Mouse (Mus musculus) hematopoietic stem cell, adult 5-6 weeks (primary cell): ENCODE measurements at regions not wholly inside any gene's neighbourhood (a gene's known extent, or its start where the extent isn't known, plus 50 kb on each side); places are given as distances from the start of the nearest gene placed in this dataset.

ENCODE experiments used
- ATAC-seq, 2 experiments: fragments of 125-278 bp in 1 of 2; replicated peaks in 1 of 2; 2 replicates each; pipeline ENCODE4 v1.8.0; 2016 to 2017; ENCODE audit warnings: inconsistent platforms in 2 of 2, mild to moderate bottlenecking in 2 of 2, moderate number of reproducible peaks in 2 of 2, low read depth in 1 of 2, moderate TSS enrichment in 1 of 2; ENCODE audit not compliant: low FRiP score in 2 of 2, poor library complexity in 2 of 2, severe bottlenecking in 2 of 2, insufficient read depth in 1 of 2, low TSS enrichment in 1 of 2

DNA sequence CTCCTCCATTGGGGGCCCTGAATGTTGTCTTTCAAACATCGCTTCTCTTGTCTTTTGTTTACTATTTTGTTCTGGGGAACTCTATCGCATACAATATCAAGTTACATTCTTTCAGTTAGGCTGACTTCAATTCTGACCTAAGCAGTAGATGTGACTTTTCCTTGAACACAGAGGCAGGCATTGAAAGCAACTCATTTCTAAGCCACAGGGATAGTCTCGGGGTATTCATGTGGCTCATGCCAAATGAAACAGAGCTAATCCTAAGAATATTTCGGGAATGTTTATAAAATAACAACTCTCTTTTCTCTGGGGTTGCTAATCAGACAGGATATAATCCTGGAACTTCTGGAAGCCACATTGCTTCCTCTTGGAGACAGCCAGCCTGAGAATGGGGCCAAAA, 2821.0 kb downstream of the 9330182O14Rik start:
- ATAC-seq, result no peak

DNA sequence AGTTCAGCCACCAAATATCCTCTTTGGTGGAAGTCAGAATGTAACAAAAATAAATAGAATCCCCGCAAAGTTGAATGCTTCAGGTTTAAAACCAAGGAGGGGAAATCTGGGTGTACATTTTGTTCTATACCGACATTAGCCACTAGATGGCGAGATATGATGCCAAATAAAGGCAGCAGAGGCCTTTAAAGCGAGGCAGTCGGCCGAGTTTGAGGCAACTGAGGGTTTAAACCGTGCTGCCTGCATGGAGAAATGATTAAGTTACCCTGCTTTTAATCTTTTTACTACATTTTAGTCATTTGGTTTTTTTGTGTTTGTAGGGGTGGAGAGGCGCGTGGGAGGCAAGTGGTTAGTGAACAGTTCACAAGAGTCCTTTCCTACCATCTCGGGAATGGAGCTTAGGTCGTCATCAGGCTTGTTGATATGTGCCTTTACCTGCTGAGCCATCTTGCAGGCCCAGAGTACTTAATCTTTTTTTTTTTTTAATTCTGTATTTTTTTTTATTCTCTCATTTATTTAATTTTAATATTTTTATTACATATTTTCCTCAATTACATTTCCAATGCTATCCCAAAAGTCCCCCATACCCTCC, 2828.7 kb downstream of the 9330182O14Rik start:
- peak; percentile 78 to 85 for ATAC-seq

DNA sequence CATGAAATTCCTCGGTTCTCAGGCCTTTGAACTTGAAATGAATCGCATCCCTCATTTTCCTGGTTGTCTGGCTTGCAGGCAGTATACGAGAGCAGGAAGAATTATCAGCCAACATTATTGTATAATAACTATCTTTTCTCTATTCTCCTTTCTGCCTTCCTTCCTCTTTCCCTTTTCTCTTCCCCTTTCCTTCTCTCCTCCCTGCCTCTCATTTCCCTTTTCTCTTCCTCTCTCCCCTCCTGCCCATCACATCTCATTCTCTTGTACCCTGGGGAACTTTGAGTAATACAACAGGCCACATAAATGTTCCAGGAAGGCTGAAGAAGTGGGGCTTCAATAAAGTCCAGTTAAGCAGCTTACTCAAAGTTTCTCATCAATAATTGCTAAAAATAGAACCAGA, 2831.1 kb downstream of the 9330182O14Rik start:
- ATAC-seq, result no peak
